Mouse (Mus musculus) lung, embryonic 14.5 days (tissue): ENCODE results near the gene Dnah3. TPM values are rescaled to one million over a fixed set of nuclear protein-coding genes. Genes with fewer than 3 reads are reported as not detected.

ENCODE experiments used
- ATAC-seq: fragments of 200-750 bp; cut with Nextera tagmentation; 2 replicates; pipeline ENCODE4 v1.8.0; 2017; ENCODE audit warnings: mild to moderate bottlenecking, moderate TSS enrichment, moderate library complexity; ENCODE audit not compliant: insufficient read depth
- DNase-seq: peaks from one replicate; pipeline ENCODE4 v3.0.0-alpha.2; 2015
- H3K27ac ChIP-seq: fragments of 300-500 bp; sonication (generic); 2 replicates; pipeline ENCODE4 v1.5.1; 2014; ENCODE audit warnings: low read depth, mild to moderate bottlenecking, moderate library complexity
- H3K27me3 ChIP-seq: fragments of 300-500 bp; sonication (generic); 2 replicates; pipeline ENCODE4 v1.6.1; 2014; ENCODE audit warnings: low read length, control low read depth; ENCODE audit not compliant: insufficient read depth
- H3K36me3 ChIP-seq: fragments of 300-500 bp; sonication (generic); 2 replicates; pipeline ENCODE4 v1.6.1; 2014; ENCODE audit warnings: control low read depth; ENCODE audit not compliant: insufficient read depth
- H3K4me1 ChIP-seq: fragments of 300-500 bp; sonication (generic); 2 replicates; pipeline ENCODE4 v1.6.1; 2014; ENCODE audit warnings: antibody characterized with exemption, control low read depth; ENCODE audit not compliant: insufficient read depth
- H3K4me2 ChIP-seq: fragments of 300-500 bp; sonication (generic); 2 replicates; pipeline ENCODE4 v1.6.1; 2014; ENCODE audit warnings: mild to moderate bottlenecking
- H3K4me3 ChIP-seq: fragments of 300-500 bp; sonication (generic); 2 replicates; pipeline ENCODE4 v1.5.1; 2014; ENCODE audit warnings: low read depth, low read length
- H3K9ac ChIP-seq: fragments of 300-500 bp; sonication (generic); 2 replicates; pipeline ENCODE4 v1.6.1; 2014
- H3K9me3 ChIP-seq: fragments of 300-500 bp; sonication (generic); 2 replicates; pipeline ENCODE4 v1.6.1; 2016; ENCODE audit warnings: low read depth, low read length, control low read depth
- CTCF ChIP-seq: IDR thresholded peaks from 2 replicates; pipeline ENCODE4 v1.5.1; 2016; ENCODE audit warnings: antibody characterized with exemption, low read depth
- WGBS: fragments of 180-500 bp; shearing (Covaris S2); extraction: QIAGEN DNeasy Blood & Tissue Kit; methylation state at CpG from one replicate; pipeline ENCODE4 v1.1.7; 2014; 5-methylcytosine and 5-hydroxymethylcytosine counted together
- polyA plus RNA-seq: library from polyadenylated mRNA; unstranded; fragments of >200 nt; fragmentation: Nextera tagmentation; extraction: Ambion mirVana; gene quantifications from 2 replicates; pipeline ENCODE4 v1.2.1, GENCODE M21; 2014

Dnah3 gene
- polyA plus RNA-seq, 1 experiment from 2014 or later, result not detected

- WGBS, result 0% methylated on average over 15 of the region's 15 CpGs
- peak; percentile 59 for ATAC-seq
- peak overlapping the region; percentile 83 for H3K4me2 ChIP-seq
Observed at GRCm38 (mm10) chr7:119894818-119895544, 200.1 kb downstream of the Dnah3 start.

GRCm38 (mm10) chr7:119892742-119893141, 202.3 kb downstream of the Dnah3 start:
- H3K4me2 ChIP-seq, result no peak overlapping the region
- 84% methylated on average over 4 of the region's 4 CpGs for WGBS
- H3K4me1 ChIP-seq, result no peaks in the 10 kb centered on the region
- no peaks in the 10 kb centered on the region for H3K9me3 ChIP-seq
- no peak overlapping the region for H3K27ac ChIP-seq
- H3K27me3 ChIP-seq, result no peaks in the 10 kb centered on the region
- no peak for DNase-seq
- ATAC-seq, result no peak
- no peak overlapping the region for H3K9ac ChIP-seq
- H3K4me3 ChIP-seq, result no peak overlapping the region
- no peak for TF ChIP-seq CTCF
- H3K36me3 ChIP-seq, result no peaks in the 10 kb centered on the region

More at GRCm38 (mm10) chr7:119894818-119895544, 200.1 kb downstream of the Dnah3 start:
- no peak for DNase-seq
- TF ChIP-seq CTCF, result no peak
- Histone ChIP-seq H3K4me1 (no peaks in the 10 kb centered on the region), H3K27me3 (no peaks in the 10 kb centered on the region), H3K36me3 (no peaks in the 10 kb centered on the region), H3K9me3 (no peaks in the 10 kb centered on the region), H3K4me3 (peak overlapping the region; percentile 72), H3K27ac (peak overlapping the region; percentile 97; the same call in 1 of the 2 replicates), H3K9ac (peak overlapping the region; percentile 83)

- H3K9me3 ChIP-seq, result no peaks in the 10 kb centered on the region
- WGBS, result 81% methylated on average over 1 of the region's 1 CpGs
- no peak overlapping the region for H3K4me3 ChIP-seq
- H3K4me2 ChIP-seq, result no peak overlapping the region
- no peaks in the 10 kb centered on the region for H3K27me3 ChIP-seq
- H3K4me1 ChIP-seq, result no peaks in the 10 kb centered on the region
- no peak for ATAC-seq
- no peak overlapping the region for H3K9ac ChIP-seq
- TF ChIP-seq CTCF, result no peak
- H3K36me3 ChIP-seq, result no peaks in the 10 kb centered on the region
- DNase-seq, result no peak
- no peak overlapping the region for H3K27ac ChIP-seq
Observed at GRCm38 (mm10) chr7:119892198-119892597, 202.9 kb downstream of the Dnah3 start.

- DNase-seq, result no peak
- Histone ChIP-seq H3K27ac (no peak overlapping the region), H3K4me1 (no peaks in the 10 kb centered on the region), H3K27me3 (no peaks in the 10 kb centered on the region), H3K4me2 (no peak overlapping the region), H3K9ac (no peak overlapping the region), H3K9me3 (no peaks in the 10 kb centered on the region), H3K4me3 (no peak overlapping the region), H3K36me3 (no peaks in the 10 kb centered on the region)
- no peak for TF ChIP-seq CTCF
- WGBS, result 82% methylated on average over 4 of the region's 4 CpGs
- no peak for ATAC-seq
Observed at GRCm38 (mm10) chr7:119887887-119888286, 207.2 kb downstream of the Dnah3 start.

GRCm38 (mm10) chr7:119881229-119881628, 213.9 kb downstream of the Dnah3 start:
- Histone ChIP-seq H3K36me3 (no peaks in the 10 kb centered on the region; the same call in 1 of the 2 replicates), H3K4me2 (no peak overlapping the region), H3K27ac (no peak overlapping the region), H3K9ac (no peak overlapping the region), H3K9me3 (no peaks in the 10 kb centered on the region), H3K27me3 (no peaks in the 10 kb centered on the region), H3K4me1 (no peaks in the 10 kb centered on the region), H3K4me3 (no peak overlapping the region)
- ATAC-seq, result no peak
- 79% methylated on average over 2 of the region's 2 CpGs for WGBS
- TF ChIP-seq CTCF, result no peak
- DNase-seq, result no peak

- WGBS, result 84% methylated on average over 5 of the region's 5 CpGs
- no peak overlapping the region for H3K4me2 ChIP-seq
- no peaks in the 10 kb centered on the region for H3K9me3 ChIP-seq
- no peak overlapping the region for H3K9ac ChIP-seq
- H3K27ac ChIP-seq, result no peak overlapping the region
- no peak overlapping the region for H3K4me3 ChIP-seq
- H3K36me3 ChIP-seq, result no peaks in the 10 kb centered on the region; the same call in 1 of the 2 replicates
- no peak for TF ChIP-seq CTCF
- ATAC-seq (no peak), DNase-seq (peak; percentile 3)
- H3K4me1 ChIP-seq, result no peaks in the 10 kb centered on the region
- no peaks in the 10 kb centered on the region for H3K27me3 ChIP-seq
Observed at GRCm38 (mm10) chr7:119880345-119880744, 214.7 kb downstream of the Dnah3 start.

GRCm38 (mm10) chr7:119879171-119879570, 215.9 kb downstream of the Dnah3 start:
- H3K27me3 ChIP-seq, result no peaks in the 10 kb centered on the region
- no peak overlapping the region for H3K27ac ChIP-seq
- 91% methylated on average over 4 of the region's 4 CpGs for WGBS
- ATAC-seq, result no peak
- no peaks in the 10 kb centered on the region for H3K4me1 ChIP-seq
- TF ChIP-seq CTCF, result no peak
- DNase-seq, result no peak
- no peak overlapping the region for H3K4me3 ChIP-seq
- H3K4me2 ChIP-seq, result no peak overlapping the region
- no peaks in the 10 kb centered on the region; the same call in 1 of the 2 replicates for H3K36me3 ChIP-seq
- no peak overlapping the region for H3K9ac ChIP-seq
- H3K9me3 ChIP-seq, result no peaks in the 10 kb centered on the region
